Mouse (Mus musculus) heart, postnatal 14 days (tissue): ENCODE data around the gene Smg5. TPM values are rescaled to one million over a fixed set of nuclear protein-coding genes. Genes with fewer than 3 reads are reported as not detected.
"Not testable (repeated sequence)": the region's sequence is repeated elsewhere in the genome, so short reads cannot be mapped to it uniquely, and the experiment has no call there.

Source experiments
- DNase-seq, 2 experiments: peaks; one replicate each; pipeline ENCODE4 v3.0.0; 2021 to 2022
- intact Hi-C: fragments of 180-260 bp; cut with DNase I; formaldehyde crosslinking; loops from one replicate; pipeline ENCODE4 v1.15.1; 2025
- total RNA-seq, 2 experiments: library from RNA; stranded (reverse); gene quantifications; 2 replicates each; pipeline ENCODE4 v1.2.3; 2021

The Smg5 gene
- total RNA-seq, 2 experiments from 2014 or later: 41.5 to 44.3 TPM

- intact Hi-C loops: not testable (repeated sequence)
Measured at GRCm38 (mm10) chr3:88382383-88382782, 46.3 kb downstream of the Smg5 start.

GRCm38 (mm10) chr3:88384364-88384763, 48.3 kb downstream of the Smg5 start, which contains the start of gene Bglap:
Gene Bglap, minus strand, starts transcription at chr3:88384464.
- intact Hi-C loops: no loop called here
- DNase-seq: no peak

More at GRCm38 (mm10) chr3:88382383-88382782, 46.3 kb downstream of the Smg5 start:
- DNase-seq: not testable (repeated sequence)

DNA sequence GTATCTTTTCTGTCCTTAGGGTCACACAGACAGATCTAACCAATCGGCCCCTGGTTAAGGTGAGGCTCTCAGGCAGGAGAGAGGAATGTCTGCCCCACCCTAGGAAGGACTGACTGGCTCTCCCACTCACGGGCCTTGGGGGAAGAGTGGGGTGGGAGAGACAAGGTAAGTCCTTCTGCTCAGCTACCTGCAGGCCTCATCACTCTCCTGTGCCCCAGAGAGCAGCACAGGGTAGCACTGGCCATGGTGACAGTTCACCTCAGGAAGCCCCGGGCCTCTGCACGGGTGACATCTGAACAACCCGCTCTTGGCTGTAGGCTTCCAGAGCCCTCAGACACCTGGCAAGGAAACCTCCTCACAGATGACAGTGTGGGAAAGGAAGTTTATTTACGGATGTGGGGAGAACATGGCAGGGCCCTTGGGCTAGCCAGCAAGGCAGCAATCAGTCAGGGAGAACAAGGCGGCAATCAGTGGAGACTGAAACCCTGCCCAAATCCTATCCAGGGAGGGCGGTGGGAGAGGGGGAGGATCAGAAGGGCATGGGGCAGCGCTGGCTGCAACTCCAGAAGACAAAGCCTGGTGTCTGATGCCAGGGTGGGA, 57.8 kb downstream of the Smg5 start:
- no peak for DNase-seq
- intact Hi-C loops: no loop called here

DNA sequence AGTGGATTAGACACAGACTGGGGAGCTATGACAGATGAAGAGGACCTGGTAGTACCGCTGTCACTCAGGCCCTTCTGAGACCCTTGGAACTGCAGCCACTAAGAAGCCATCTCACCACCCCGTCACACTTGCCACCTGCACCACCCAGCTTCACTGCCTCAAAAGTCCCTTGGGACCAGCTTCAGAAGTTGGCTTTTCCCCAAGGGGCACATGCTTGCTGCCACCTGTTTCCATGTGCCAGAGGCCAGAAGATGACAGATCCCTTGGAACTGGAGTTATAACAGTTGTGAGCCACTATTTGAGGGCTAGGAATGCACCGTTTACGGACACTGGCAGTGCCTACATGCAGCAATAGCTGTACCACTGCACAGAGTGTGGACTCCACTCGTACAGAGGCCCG, 59.2 kb downstream of the Smg5 start:
- no peak for DNase-seq
- intact Hi-C loops: no loop called here

GRCm38 (mm10) chr3:88395742-88396141, 59.7 kb downstream of the Smg5 start:
- intact Hi-C loops: no loop called here
- DNase-seq: no peak

DNA sequence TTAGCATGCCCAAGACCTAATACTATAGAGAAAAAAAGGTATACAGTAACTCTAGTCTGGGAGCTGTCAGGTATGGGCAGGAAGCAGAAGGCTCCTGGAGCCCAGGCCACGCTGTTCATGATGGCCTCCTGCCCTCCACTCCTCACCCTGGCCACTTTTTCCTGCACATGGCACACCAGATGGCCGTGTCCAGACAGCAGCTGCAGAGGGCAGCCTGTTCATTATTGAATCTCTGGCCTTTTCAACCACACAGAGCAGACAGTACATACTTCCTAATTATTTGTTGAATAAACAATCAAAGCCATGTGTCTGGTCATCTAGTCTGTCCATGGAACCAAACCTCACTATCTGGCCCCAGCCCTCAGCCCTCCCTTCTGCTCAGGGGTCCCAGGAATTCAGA, 62.6 kb downstream of the Smg5 start:
- intact Hi-C loops: no loop called here
- DNase-seq: no peak

DNA sequence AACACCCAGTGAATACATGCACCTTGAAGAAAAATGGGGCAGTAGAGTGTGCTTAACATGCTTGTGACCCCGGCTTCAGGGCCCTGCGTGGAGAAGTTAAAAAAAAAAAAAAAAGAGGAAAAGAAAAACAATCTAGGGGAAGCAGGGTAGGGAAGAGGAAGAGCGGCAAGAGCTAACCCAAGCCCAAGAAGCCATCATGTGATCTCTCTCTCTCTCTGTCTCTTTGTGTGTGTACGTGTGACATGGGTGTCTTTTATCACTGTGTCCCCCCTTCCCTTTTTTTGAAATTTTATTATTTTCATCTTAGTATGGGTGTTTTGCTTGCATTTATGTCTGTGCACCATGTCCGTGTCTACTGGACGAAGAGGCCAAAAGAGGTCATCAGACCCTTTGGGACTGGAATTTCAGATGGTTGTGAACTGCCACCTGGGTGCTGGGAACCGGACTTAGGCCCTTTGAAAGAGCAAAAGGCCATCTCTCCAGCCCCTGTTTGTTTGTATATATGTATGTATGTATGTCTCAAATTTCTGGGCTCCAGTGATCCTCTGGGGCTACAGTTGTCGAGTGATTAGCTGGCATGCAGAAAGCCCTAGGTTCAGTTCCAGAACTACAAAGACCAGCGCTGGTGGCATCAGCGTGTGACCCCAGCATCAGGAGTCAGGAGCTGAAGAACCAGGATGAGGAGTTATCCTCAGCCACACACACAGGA, 67.6 kb downstream of the Smg5 start:
- intact Hi-C loops: no loop called here

DNA sequence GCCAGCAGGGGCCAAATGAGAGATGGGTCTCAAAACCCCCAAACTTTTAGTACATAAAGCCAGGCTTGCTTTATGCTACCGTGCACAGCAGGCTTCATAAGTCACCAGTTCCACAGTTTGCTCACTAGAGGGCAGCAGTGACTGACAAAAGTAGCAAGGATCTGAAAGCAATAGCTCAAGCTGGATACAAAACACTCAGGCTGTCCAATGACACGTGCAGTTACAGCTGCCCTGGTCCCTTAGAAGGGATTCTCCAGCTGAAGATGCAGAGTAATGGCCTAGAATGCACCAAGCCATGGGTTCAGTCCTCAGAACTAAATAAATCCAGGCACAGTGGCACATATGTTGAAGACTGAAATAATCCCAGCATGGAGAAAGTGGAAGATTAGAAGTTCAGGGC, 71.0 kb downstream of the Smg5 start:
- intact Hi-C loops: loop anchor here (1.0 to 2.0 kb wide), 3 partner anchors 56 to 116 kb away; no protein-coding TSS in a partner anchor
- DNase-seq: peak; percentile 63 to 79

More for the DNA sequence above, 67.6 kb downstream of the Smg5 start:
- DNase-seq: no peak

DNA sequence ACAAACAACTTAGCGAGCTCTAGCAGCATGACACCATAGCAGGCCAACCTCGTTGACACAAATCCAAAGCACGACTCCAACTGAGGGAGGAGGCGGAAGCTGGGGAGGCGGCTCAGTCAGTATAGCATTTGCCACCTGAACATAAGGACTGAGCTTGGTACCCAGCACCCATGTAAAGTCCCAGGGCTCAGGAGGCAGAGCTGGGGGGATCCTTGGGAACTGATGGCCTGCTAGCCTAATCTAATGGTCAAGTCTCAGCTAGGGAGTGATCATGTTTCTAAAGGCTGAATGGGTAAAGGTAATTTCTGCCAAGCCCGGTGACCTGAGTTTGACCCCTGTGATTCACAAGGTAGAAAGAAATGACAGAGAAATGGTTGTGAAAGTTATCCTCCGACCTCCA, 71.5 kb downstream of the Smg5 start:
- intact Hi-C loops: loop anchor here (1.0 to 2.0 kb wide), 3 partner anchors 56 to 115 kb away; no protein-coding TSS in a partner anchor
- DNase-seq: no peak

GRCm38 (mm10) chr3:88408953-88409352, 72.9 kb downstream of the Smg5 start:
- DNase-seq: no peak
- intact Hi-C loops: no loop called here

DNA sequence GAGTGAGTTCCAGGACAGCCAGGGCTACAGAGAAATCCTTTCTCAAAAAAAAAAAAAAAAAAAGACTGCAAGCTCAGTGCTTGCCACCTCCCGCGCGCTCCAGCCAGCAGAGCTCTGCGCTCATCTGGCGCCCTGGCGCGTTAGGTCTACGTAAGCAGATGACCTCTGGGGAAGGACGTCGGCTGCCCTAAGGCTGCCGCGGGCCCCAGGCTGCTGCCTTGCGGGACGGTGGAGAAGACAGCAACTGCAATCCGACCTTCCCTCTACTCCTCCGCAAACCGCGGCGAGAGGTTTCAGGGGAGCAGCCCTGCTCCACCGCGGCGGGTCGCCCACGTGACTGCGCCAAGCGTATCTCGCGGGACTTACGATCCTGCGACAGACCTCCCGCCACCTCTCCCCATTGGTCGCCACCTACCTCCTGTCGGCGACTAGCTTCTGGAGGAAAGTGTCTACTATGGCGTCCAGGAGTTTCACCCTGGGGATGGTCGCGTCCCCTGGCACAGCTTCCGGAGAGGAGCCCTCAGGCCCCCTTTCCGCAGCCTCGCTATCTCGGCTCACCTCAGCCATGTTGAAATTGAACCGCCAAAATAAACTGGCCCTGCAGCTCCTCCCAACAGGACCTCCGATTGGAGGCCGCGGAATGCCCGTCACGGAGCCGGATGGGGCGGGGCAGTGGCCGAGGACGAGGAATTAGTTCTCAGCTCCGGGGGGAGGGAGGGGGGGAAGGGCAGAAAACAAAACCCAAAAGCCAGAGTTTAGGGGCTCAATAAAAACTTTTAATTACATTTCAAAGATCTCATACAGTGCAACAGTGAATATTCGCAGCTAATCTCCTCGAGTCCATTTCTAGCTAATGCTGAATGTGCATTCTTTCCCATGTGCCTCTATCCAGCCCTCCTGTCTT, 73.9 kb downstream of the Smg5 start, which contains the start of gene Pmf1:
Pmf1 (minus strand) TSS at position 591 of the 904 bp plus-strand sequence.
- peak; percentile 93 to 94 for DNase-seq
- intact Hi-C loops: no loop called here

DNA sequence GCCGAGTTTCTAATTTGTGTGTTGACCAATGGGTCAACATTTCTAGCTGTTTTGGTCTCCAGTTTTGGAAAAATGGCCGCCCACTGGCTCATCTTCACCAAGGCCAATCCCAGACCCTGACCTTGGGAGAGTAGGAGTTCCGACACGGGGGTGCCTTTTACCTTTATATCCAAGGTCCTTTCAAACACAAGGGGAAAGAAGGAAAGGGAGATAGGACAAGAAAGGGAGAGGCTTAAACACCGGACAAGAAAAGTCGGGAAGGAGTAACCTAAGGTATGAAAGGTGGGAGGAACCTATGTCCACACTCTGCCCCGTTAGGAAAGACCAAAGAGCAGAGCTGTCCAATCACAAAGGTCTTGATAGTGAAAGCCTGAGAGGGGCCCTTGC, 74.6 kb downstream of the Smg5 start:
- intact Hi-C loops: no loop called here
- DNase-seq: peak in 1 of 2 experiments; percentile 30

DNA sequence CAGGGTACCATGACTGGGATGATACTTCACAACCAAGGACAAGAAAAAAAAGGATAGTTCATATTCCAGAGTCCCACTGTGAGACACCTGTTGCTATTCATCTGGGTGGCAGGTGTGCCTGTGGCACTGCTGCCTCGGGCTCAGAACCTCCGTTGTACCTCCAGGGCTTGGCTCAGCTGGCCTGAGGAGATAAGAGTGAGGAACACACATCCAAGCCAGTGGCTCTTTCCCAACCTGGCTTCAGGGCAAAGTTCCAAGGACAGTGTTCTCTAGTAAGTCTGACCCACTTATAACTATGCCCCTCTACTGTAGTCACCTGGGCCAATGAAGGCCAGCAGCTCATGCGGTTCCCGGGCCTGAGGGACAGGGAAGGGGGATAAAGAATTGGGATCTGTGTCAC, 75.6 kb downstream of the Smg5 start:
- intact Hi-C loops: no loop called here
- DNase-seq: peak; percentile 17 to 30

Other genes starting within 250 kb of the Smg5 start
- 100 to 1,000 TPM; 128 to 130 TPM for gene Mef2d, start 193.9 kb upstream of the Smg5 start, total RNA-seq
- gene Rhbg, start 81.6 kb upstream of the Smg5 start, total RNA-seq: not detected
- gene Gm38392, start 49.0 kb upstream of the Smg5 start, total RNA-seq: under 1 TPM in 1 of 2 experiments, not detected in 1; 0.24 TPM
- gene Tsacc, start 39.3 kb upstream of the Smg5 start, total RNA-seq: 1 to 10 TPM; 4.2 to 4.3 TPM
- 100 to 1,000 TPM; 165 to 187 TPM for gene Cct3, start 39.1 kb upstream of the Smg5 start, total RNA-seq
- gene Glmp, start 11.2 kb upstream of the Smg5 start, total RNA-seq: 10 to 100 TPM; 90.8 to 98.8 TPM
- 1 to 10 TPM; 1.6 TPM for gene Tmem79, start 112 bp upstream of the Smg5 start, total RNA-seq
- gene Paqr6, start 28.3 kb downstream of the Smg5 start, total RNA-seq: under 1 TPM; 0.22 to 0.67 TPM
- not detected for gene Bglap3, start 36.5 kb downstream of the Smg5 start, total RNA-seq
- not detected for gene Bglap2, start 42.4 kb downstream of the Smg5 start, total RNA-seq
- gene Bglap, start 48.2 kb downstream of the Smg5 start, total RNA-seq: not detected
- 10 to 100 TPM; 23.9 to 25.0 TPM for gene Pmf1, start 74.1 kb downstream of the Smg5 start, total RNA-seq
- 10 to 100 TPM; 13.1 to 14.2 TPM for gene Slc25a44, start 88.9 kb downstream of the Smg5 start, total RNA-seq
- 1 to 10 TPM; 2.3 to 2.6 TPM for gene Sema4a, start 124.9 kb downstream of the Smg5 start, total RNA-seq
- gene Lmna, start 173.7 kb downstream of the Smg5 start, total RNA-seq: 100 to 1,000 TPM; 128 TPM
- 1 to 10 TPM in 1 of 2 experiments, under 1 TPM in 1; 0.81 to 2.0 TPM for gene Mex3a, start 196.1 kb downstream of the Smg5 start, total RNA-seq
- under 1 TPM in 1 of 2 experiments, not detected in 1; 0.33 TPM for gene Rab25, start 212.0 kb downstream of the Smg5 start, total RNA-seq
- 10 to 100 TPM; 77.7 TPM for gene Lamtor2, start 216.8 kb downstream of the Smg5 start, total RNA-seq
- gene Ubqln4, start 217.5 kb downstream of the Smg5 start, total RNA-seq: 10 to 100 TPM; 55.4 to 60.0 TPM
- 100 to 1,000 TPM in 1 of 2 experiments, 10 to 100 TPM in 1; 95.9 to 108 TPM for gene Ssr2, start 239.6 kb downstream of the Smg5 start, total RNA-seq